Mouse (Mus musculus) stomach, postnatal 0 days (tissue): ENCODE data around the gene Pomp. TPM values are rescaled to one million over a fixed set of nuclear protein-coding genes. Genes with fewer than 3 reads are reported as not detected.
A peak's percentile ranks its signal among the peaks of the same experiment; 100 is the strongest.

Source experiments
- ATAC-seq: fragments of 200-750 bp; cut with Nextera tagmentation; 2 replicates; pipeline ENCODE4 v1.8.0; 2017; ENCODE audit not compliant: low FRiP score, low TSS enrichment
- DNase-seq: peaks from one replicate; pipeline ENCODE4 v3.0.0-alpha.2; 2016; ENCODE audit warnings: low spot score
- H3K27ac ChIP-seq: fragments of 300-500 bp; sonication (generic); replicated peaks from 2 replicates; pipeline ENCODE4 v1.5.1; 2014; ENCODE audit warnings: mild to moderate bottlenecking, control low read depth
- H3K27me3 ChIP-seq: fragments of 300-500 bp; sonication (generic); 2 replicates; pipeline ENCODE4 v1.6.1; 2014; ENCODE audit warnings: low read length; ENCODE audit not compliant: control insufficient read depth, insufficient read depth
- H3K36me3 ChIP-seq: fragments of 300-500 bp; sonication (generic); 2 replicates; pipeline ENCODE4 v1.6.1; 2014; ENCODE audit warnings: low read length, mixed read lengths; ENCODE audit not compliant: control insufficient read depth, insufficient read depth
- H3K4me1 ChIP-seq: fragments of 300-500 bp; sonication (generic); replicated peaks from 2 replicates; pipeline ENCODE4 v1.6.1; 2014; ENCODE audit warnings: antibody characterized with exemption; ENCODE audit not compliant: control insufficient read depth, insufficient read depth
- H3K4me2 ChIP-seq: fragments of 300-500 bp; sonication (generic); replicated peaks from 2 replicates; pipeline ENCODE4 v1.6.1; 2014; ENCODE audit warnings: low read depth, mild to moderate bottlenecking, control low read depth, moderate library complexity
- H3K4me3 ChIP-seq: fragments of 300-500 bp; sonication (generic); 2 replicates; pipeline ENCODE4 v1.5.1; 2014; ENCODE audit warnings: low read depth, low read length, control low read depth
- H3K9ac ChIP-seq: fragments of 300-500 bp; sonication (generic); 2 replicates; pipeline ENCODE4 v1.6.1; 2014; ENCODE audit warnings: mild to moderate bottlenecking, low read length, control low read depth, mixed read lengths
- H3K9me3 ChIP-seq: fragments of 300-500 bp; sonication (generic); 2 replicates; pipeline ENCODE4 v1.6.1; 2016; ENCODE audit warnings: low read length; ENCODE audit not compliant: control insufficient read depth
- CTCF ChIP-seq: IDR thresholded peaks from 2 replicates; pipeline ENCODE4 v1.5.1; 2016; ENCODE audit warnings: antibody characterized with exemption, low read depth, mild to moderate bottlenecking, moderate library complexity
- EP300 ChIP-seq: optimal IDR thresholded peaks from 2 replicates; pipeline ENCODE3; 2016; ENCODE audit warnings: antibody characterized with exemption
- WGBS: fragments of 180-500 bp; shearing (Covaris S2); extraction: QIAGEN DNeasy Blood & Tissue Kit; methylation state at CpG from one replicate; pipeline ENCODE4 v1.1.7; 2014; 5-methylcytosine and 5-hydroxymethylcytosine counted together
- polyA plus RNA-seq: library from polyadenylated mRNA; unstranded; fragments of >200 nt; fragmentation: Nextera tagmentation; extraction: Ambion mirVana; gene quantifications from 2 replicates; pipeline ENCODE4 v1.2.1, GENCODE M21; 2015

The Pomp gene
- polyA plus RNA-seq, 1 experiment from 2014 or later = 427 TPM

DNA sequence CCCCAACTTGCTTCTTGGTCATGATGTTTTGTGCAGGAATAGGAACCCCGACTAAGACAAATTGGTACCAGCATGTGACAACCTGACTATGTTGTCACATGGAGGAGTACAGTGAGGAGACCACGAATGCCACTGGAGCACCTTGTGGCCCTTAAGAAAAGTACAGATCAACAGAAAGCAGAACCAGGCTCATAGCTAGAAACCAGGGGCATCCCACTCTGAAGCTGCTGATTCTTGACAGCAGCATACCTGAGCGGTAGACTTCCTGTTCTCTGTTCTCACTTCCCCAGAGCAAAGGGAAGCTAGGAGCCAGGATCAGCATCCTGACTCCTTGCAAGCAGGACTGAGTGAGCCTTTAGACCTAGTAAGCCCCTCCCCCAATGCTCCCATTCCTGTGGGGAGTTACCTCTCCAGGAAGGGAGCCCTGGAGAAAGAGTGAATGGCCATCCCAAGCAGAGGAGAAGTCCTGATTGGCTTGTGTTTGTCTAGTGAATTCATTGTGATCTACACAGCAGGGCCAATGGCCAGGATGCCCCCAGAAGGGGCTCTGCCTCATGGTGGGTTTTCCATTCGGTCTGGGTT, 38.8 kb downstream of the Pomp start:
- ATAC-seq (no peak), DNase-seq (no peak)
- Histone ChIP-seq H3K4me3 (no peak overlapping the region), H3K27me3 (no peaks in the 10 kb centered on the region), H3K36me3 (no peaks in the 10 kb centered on the region), H3K9ac (no peak overlapping the region), H3K27ac (no peak overlapping the region), H3K9me3 (no peaks in the 10 kb centered on the region), H3K4me2 (no peak overlapping the region), H3K4me1 (no peaks in the 10 kb centered on the region)
- 62% methylated on average over 4 of the region's 4 CpGs for WGBS
- TF ChIP-seq CTCF (no peak), EP300 (no peak)

DNA sequence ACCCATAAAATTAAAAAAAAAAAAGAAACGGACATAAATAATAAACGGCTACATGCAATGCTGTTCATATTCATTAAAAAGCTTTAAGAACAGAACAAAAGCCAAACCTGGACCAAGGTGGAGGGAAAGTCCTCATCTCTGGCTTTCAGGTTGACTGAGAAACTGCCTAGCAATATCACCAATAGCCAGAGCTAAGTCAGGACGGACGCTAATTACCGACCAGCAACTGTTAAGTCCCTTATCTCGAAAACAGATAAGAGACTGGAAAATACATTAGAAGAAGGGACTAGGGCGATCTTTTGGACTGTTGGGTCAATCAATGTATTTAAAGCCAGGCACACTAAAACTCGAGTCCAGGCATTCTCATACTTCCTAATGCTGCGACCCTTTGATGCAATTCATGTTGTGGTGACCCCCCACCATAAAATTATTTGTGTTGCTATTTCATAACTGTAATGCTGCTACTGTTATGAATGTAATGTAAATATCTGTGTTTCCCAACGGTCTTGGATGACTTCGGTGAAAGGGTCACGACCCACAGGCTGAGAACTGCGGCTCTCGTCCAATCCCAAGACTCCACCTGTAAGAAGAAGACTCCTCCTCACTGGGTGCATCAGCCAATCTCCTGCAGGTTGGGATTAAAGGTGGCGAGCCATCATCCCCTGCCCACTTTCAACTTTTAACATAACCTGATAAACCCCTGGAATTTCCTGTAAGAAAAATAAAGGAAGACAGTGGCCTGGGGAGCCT, 41.9 kb downstream of the Pomp start:
- Histone ChIP-seq H3K36me3 (no peaks in the 10 kb centered on the region), H3K4me2 (no peak overlapping the region), H3K4me1 (no peaks in the 10 kb centered on the region), H3K27ac (no peak overlapping the region), H3K9me3 (no peaks in the 10 kb centered on the region), H3K9ac (no peak overlapping the region), H3K27me3 (no peaks in the 10 kb centered on the region), H3K4me3 (no peak overlapping the region)
- ATAC-seq (no peak), DNase-seq (no peak)
- WGBS = 67% methylated on average over 15 of the region's 15 CpGs
- TF ChIP-seq CTCF (no peak), EP300 (no peak)

DNA sequence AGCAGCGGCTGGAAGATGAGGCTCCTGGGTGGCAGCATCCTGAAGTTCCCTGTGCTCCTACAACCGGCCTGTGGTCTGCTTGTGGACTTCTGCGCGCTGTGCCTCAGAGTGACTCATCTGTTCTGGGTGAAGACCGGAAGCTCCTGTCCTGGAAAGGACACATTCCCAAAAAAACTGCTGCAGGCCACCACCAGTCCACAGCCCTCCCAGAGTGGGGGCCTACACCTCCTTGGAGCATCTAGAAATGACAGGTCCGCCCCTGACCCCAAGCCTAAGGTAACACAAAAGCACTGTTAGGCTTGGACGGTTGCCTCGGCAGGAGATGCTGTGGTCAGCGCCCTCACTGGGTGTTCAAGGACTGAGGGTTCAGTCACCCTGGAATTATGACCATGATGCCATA, 42.9 kb downstream of the Pomp start:
- DNase-seq (no peak), ATAC-seq (no peak)
- TF ChIP-seq EP300 (no peak), CTCF (no peak)
- Histone ChIP-seq H3K27me3 (no peaks in the 10 kb centered on the region), H3K27ac (no peak overlapping the region), H3K36me3 (no peaks in the 10 kb centered on the region), H3K9me3 (no peaks in the 10 kb centered on the region), H3K4me2 (no peak overlapping the region), H3K4me3 (no peak overlapping the region), H3K4me1 (no peaks in the 10 kb centered on the region), H3K9ac (no peak overlapping the region)
- WGBS = 79% methylated on average over 9 of the region's 9 CpGs

DNA sequence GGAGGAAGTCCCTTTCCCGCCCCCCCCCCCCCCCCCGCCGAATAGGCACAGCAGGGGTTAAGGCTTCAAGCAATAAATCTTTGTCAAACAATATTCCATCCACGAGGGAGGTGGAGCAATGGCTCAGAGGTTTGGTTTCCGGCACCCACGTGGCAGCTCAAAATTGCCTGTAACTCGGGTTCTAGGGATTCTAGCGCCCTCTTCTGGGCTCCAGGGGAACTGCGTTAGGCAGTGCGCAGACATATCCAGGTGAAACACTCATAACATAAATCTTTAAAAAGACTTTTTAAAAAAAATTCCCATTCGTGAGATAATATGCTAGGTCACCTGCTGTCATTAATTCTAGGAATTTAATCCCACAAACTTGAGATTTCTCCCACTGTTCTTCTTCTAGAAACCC, 46.9 kb downstream of the Pomp start:
- Histone ChIP-seq H3K4me1 (no peaks in the 10 kb centered on the region), H3K4me3 (no peak overlapping the region), H3K9me3 (no peaks in the 10 kb centered on the region), H3K36me3 (no peaks in the 10 kb centered on the region), H3K27me3 (no peaks in the 10 kb centered on the region), H3K4me2 (no peak overlapping the region), H3K27ac (no peak overlapping the region), H3K9ac (no peak overlapping the region)
- ATAC-seq (no peak), DNase-seq (no peak)
- TF ChIP-seq CTCF (peak; percentile 29), EP300 (no peak)
- WGBS = 52% methylated on average over 10 of the region's 11 CpGs

DNA sequence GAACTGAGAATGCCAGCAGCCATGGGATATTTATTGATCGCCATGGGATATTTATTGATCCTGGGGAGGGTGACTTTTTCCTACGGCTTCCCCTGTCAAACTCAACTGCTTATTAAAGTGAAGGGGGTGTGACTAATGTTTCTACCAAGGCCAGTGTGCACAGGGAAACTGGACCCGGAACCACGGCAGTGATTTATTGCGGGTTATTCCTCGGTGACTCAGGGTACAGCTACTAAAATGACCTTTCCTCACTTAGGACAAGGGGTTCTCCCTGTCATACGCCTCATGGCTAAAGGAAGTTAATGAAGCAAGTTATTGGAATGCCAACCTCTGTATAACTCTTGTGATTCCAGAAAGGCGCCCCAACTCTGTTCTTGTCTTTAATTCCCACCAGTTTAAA, 47.6 kb downstream of the Pomp start:
- no peak overlapping the region for H3K9ac ChIP-seq
- DNase-seq = no peak
- ATAC-seq = no peak
- no peak overlapping the region for H3K4me2 ChIP-seq
- TF ChIP-seq CTCF = no peak
- TF ChIP-seq EP300 = no peak
- 81% methylated on average over 8 of the region's 8 CpGs for WGBS
- no peaks in the 10 kb centered on the region for H3K27me3 ChIP-seq
- no peak overlapping the region for H3K4me3 ChIP-seq
- H3K36me3 ChIP-seq = no peaks in the 10 kb centered on the region
- no peaks in the 10 kb centered on the region for H3K9me3 ChIP-seq
- no peaks in the 10 kb centered on the region for H3K4me1 ChIP-seq
- no peak overlapping the region for H3K27ac ChIP-seq

DNA sequence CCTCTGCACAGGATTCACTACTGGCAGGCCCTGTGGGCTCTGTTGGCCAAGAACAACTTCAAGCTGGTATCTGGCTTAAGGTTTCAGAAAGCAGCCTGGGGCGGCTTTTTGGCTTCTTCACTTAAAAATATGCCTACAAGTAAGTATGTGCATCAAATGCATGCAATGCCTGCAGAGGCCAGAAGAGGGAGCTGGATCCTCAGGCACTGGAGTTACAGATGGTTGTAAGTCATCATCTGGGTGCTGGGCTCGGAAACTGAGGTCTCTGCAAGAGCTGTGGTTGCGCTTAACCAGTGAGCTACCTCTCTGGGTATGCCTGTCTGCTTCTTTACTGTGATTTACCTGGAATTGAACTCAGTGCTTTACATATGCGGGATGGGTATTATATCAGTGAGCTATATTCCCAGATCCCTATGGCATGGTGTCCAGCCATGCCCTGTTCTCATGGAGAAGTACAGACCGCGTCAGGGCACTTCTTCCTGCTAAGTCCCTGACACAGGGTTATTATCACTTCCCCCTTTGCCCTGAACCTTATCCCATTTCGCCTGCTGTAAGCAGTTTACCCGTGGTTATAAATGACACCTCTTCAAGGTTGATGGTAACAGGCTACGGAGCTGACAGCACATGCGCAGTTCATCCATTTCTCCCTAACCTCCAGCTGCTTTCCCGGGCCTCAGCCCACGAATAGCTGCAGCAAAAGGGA, 50.7 kb downstream of the Pomp start:
- no peak for ATAC-seq
- no peak for DNase-seq
- H3K9me3 ChIP-seq = no peaks in the 10 kb centered on the region
- TF ChIP-seq CTCF = peak; percentile 51
- no peak for TF ChIP-seq EP300
- no peak overlapping the region for H3K4me2 ChIP-seq
- no peak overlapping the region for H3K9ac ChIP-seq
- no peaks in the 10 kb centered on the region for H3K4me1 ChIP-seq
- H3K27ac ChIP-seq = no peak overlapping the region
- WGBS = 66% methylated on average over 12 of the region's 12 CpGs
- H3K36me3 ChIP-seq = no peaks in the 10 kb centered on the region
- H3K27me3 ChIP-seq = no peaks in the 10 kb centered on the region
- no peak overlapping the region for H3K4me3 ChIP-seq
